Mouse (Mus musculus) left cerebral cortex, postnatal 4 days (tissue): ENCODE results near the gene Tjap1. TPM values are rescaled to one million over a fixed set of nuclear protein-coding genes. Genes with fewer than 3 reads are reported as not detected.

Experiments used
- DNase-seq: peaks from one replicate; pipeline ENCODE4 v3.0.0-alpha.2; 2022
- intact Hi-C: fragments of 180-260 bp; cut with DNase I; formaldehyde crosslinking; loops from one replicate; pipeline ENCODE4 v1.15.1; 2025
- total RNA-seq, 2 experiments: library from RNA; stranded (reverse); gene quantifications; 2 replicates each; pipeline ENCODE4 v1.2.3; 2021

Tjap1 gene
- total RNA-seq, 2 experiments from 2014 or later: 35.5 to 44.3 TPM

- intact Hi-C loops: no loop called here
- DNase-seq: no peak
These were observed 27.7 kb downstream of the Tjap1 start for GRCm38 (mm10) chr17:46255147-46255546.

- intact Hi-C loops: no loop called here
- peak; percentile 45 for DNase-seq
These were observed 28.7 kb downstream of the Tjap1 start for GRCm38 (mm10) chr17:46254106-46254505.

GRCm38 (mm10) chr17:46253452-46254084 is 29.3 kb downstream of the Tjap1 start, which contains the start of gene Lrrc73:
Gene Lrrc73 (plus strand): TSS chr17:46253531.
- peak; percentile 94 for DNase-seq
- intact Hi-C loops: no loop called here

GRCm38 (mm10) chr17:46252571-46253451 is 30.0 kb downstream of the Tjap1 start:
- DNase-seq: peak; percentile 45

GRCm38 (mm10) chr17:46251174-46251573 is 31.7 kb downstream of the Tjap1 start:
- no peak for DNase-seq
- intact Hi-C loops: no loop called here

More at GRCm38 (mm10) chr17:46252571-46253451, 30.0 kb downstream of the Tjap1 start:
- intact Hi-C loops: no loop called here

GRCm38 (mm10) chr17:46248189-46248522 is 34.7 kb downstream of the Tjap1 start:
- intact Hi-C loops: no loop called here
- DNase-seq: no peak

- intact Hi-C loops: no loop called here
- peak; percentile 96 for DNase-seq
These were observed 35.2 kb downstream of the Tjap1 start, which contains the start of the genes Polr1c and Yipf3 for GRCm38 (mm10) chr17:46247512-46248188. Gene Polr1c (minus strand): TSS chr17:46248054. Gene Yipf3 (plus strand): TSS chr17:46248080.

GRCm38 (mm10) chr17:46244579-46244978 is 38.2 kb downstream of the Tjap1 start:
- no peak for DNase-seq

GRCm38 (mm10) chr17:46243624-46244023 is 39.2 kb downstream of the Tjap1 start:
- intact Hi-C loops: no loop called here
- DNase-seq: no peak

More at GRCm38 (mm10) chr17:46244579-46244978, 38.2 kb downstream of the Tjap1 start:
- intact Hi-C loops: no loop called here

GRCm38 (mm10) chr17:46242993-46243392 is 39.8 kb downstream of the Tjap1 start:
- DNase-seq: no peak
- intact Hi-C loops: no loop called here

- DNase-seq: no peak
- intact Hi-C loops: no loop called here
These were observed 40.6 kb downstream of the Tjap1 start for GRCm38 (mm10) chr17:46242274-46242673.

- intact Hi-C loops: no loop called here
- no peak for DNase-seq
These were observed 41.4 kb downstream of the Tjap1 start for GRCm38 (mm10) chr17:46241471-46241870.

- no peak for DNase-seq
- intact Hi-C loops: no loop called here
These were observed 43.2 kb downstream of the Tjap1 start for GRCm38 (mm10) chr17:46239516-46240114.

- intact Hi-C loops: no loop called here
- no peak for DNase-seq
These were observed 45.3 kb downstream of the Tjap1 start for GRCm38 (mm10) chr17:46237480-46237879.

- DNase-seq: no peak
- intact Hi-C loops: no loop called here
These were observed 45.7 kb downstream of the Tjap1 start for GRCm38 (mm10) chr17:46237079-46237478.

- DNase-seq: no peak
- intact Hi-C loops: no loop called here
These were observed 46.8 kb downstream of the Tjap1 start for GRCm38 (mm10) chr17:46236067-46236466.

- intact Hi-C loops: loop anchor here (10.0 kb wide), 1 partner anchor 727 kb away; no protein-coding TSS in a partner anchor
- no peak for DNase-seq
These were observed 55.2 kb downstream of the Tjap1 start for GRCm38 (mm10) chr17:46227576-46227975.

GRCm38 (mm10) chr17:46221601-46222000 is 61.2 kb downstream of the Tjap1 start:
- intact Hi-C loops: loop anchor here (10.0 kb wide), 1 partner anchor 733 kb away; no protein-coding TSS in a partner anchor

GRCm38 (mm10) chr17:46210550-46210949 is 72.3 kb downstream of the Tjap1 start:
- DNase-seq: no peak
- intact Hi-C loops: no loop called here

More at GRCm38 (mm10) chr17:46221601-46222000, 61.2 kb downstream of the Tjap1 start:
- no peak for DNase-seq
